Mouse (Mus musculus) heart, embryonic 10.5 days (tissue): ENCODE measurements around the gene Il22ra1. TPM values are rescaled to one million over a fixed set of nuclear protein-coding genes. Genes with fewer than 3 reads are reported as not detected.

Source experiments
- DNase-seq: peaks from one replicate; pipeline ENCODE4 v3.0.0-alpha.2; 2017; ENCODE audit warnings: low spot score
- H3K27ac ChIP-seq: fragments of 300-500 bp; sonication (generic); 2 replicates; pipeline ENCODE4 v1.5.1; 2016; ENCODE audit warnings: mild to moderate bottlenecking
- H3K27me3 ChIP-seq: fragments of 300-500 bp; sonication (generic); 2 replicates; pipeline ENCODE4 v1.6.1; 2016; ENCODE audit warnings: mild to moderate bottlenecking; ENCODE audit not compliant: poor library complexity, insufficient read depth, severe bottlenecking
- H3K36me3 ChIP-seq: fragments of 300-500 bp; sonication (generic); 2 replicates; pipeline ENCODE4 v1.6.1; 2016; ENCODE audit warnings: mild to moderate bottlenecking, moderate library complexity
- H3K4me1 ChIP-seq: fragments of 300-500 bp; sonication (generic); 2 replicates; pipeline ENCODE4 v1.6.1; 2016; ENCODE audit warnings: mild to moderate bottlenecking
- H3K4me3 ChIP-seq: fragments of 300-500 bp; sonication (generic); 2 replicates; pipeline ENCODE4 v1.5.1; 2016; ENCODE audit warnings: mild to moderate bottlenecking, moderate library complexity
- H3K9me3 ChIP-seq: fragments of 300-500 bp; sonication (generic); 2 replicates; pipeline ENCODE4 v1.6.1; 2016; ENCODE audit warnings: mild to moderate bottlenecking, moderate library complexity
- WGBS: fragments of 180-500 bp; shearing (Covaris S2); methylation state at CpG from one replicate; pipeline ENCODE4 v1.1.7; 2016; 5-methylcytosine and 5-hydroxymethylcytosine counted together
- polyA plus RNA-seq: library from polyadenylated mRNA; unstranded; fragments of >200 nt; fragmentation: Nextera tagmentation; extraction: Ambion mirVana; gene quantifications from 2 replicates; pipeline ENCODE4 v1.2.1, GENCODE M21; 2016

Il22ra1 gene
- polyA plus RNA-seq, 1 experiment from 2014 or later: 0.13 TPM

- no peaks in the 10 kb centered on the region for H3K9me3 ChIP-seq
- peaks cover 26% of the 10 kb centered on the region for H3K27me3 ChIP-seq
- DNase-seq: no peak
- peaks cover 39% of the 10 kb centered on the region for H3K4me1 ChIP-seq
- 83% methylated on average over 7 of the region's 7 CpGs for whole genome bisulfite sequencing
- H3K36me3 ChIP-seq: no peaks in the 10 kb centered on the region
- H3K4me3 ChIP-seq: no peak overlapping the region
- H3K27ac ChIP-seq: no peak overlapping the region
Measured at GRCm38 (mm10) chr4:135761569-135761968, 33.6 kb downstream of the Il22ra1 start.

- 11% methylated on average over 19 of the region's 19 CpGs for WGBS
- peak overlapping the region; percentile 58 for H3K4me3 ChIP-seq
- H3K36me3 ChIP-seq: no peaks in the 10 kb centered on the region
- peaks cover 39% of the 10 kb centered on the region for H3K4me1 ChIP-seq
- H3K27me3 ChIP-seq: peaks cover 26% of the 10 kb centered on the region
- peak; percentile 91 for DNase-seq
- H3K9me3 ChIP-seq: no peaks in the 10 kb centered on the region
- 0 out of 2 replicates have a peak overlapping the region, but pooled peaks have one; percentile 56 for H3K27ac ChIP-seq
Measured at GRCm38 (mm10) chr4:135762251-135762906, 34.4 kb downstream of the Il22ra1 start.

GRCm38 (mm10) chr4:135764700-135765099 lies 36.7 kb downstream of the Il22ra1 start:
- 81% methylated on average over 13 of the region's 13 CpGs for WGBS
- DNase-seq: no peak
- Histone ChIP-seq H3K27ac (peak overlapping the region; percentile 22; the same call in 1 of the 2 replicates), H3K4me3 (no peak overlapping the region), H3K36me3 (no peaks in the 10 kb centered on the region), H3K9me3 (no peaks in the 10 kb centered on the region), H3K4me1 (peaks cover 36% of the 10 kb centered on the region), H3K27me3 (peaks cover 22% of the 10 kb centered on the region)

- H3K4me3 ChIP-seq: no peak overlapping the region
- no peak for DNase-seq
- WGBS: 72% methylated on average over 8 of the region's 8 CpGs
Measured at GRCm38 (mm10) chr4:135765707-135766106, 37.7 kb downstream of the Il22ra1 start.

GRCm38 (mm10) chr4:135766976-135767375 lies 39.0 kb downstream of the Il22ra1 start:
- Histone ChIP-seq H3K36me3 (no peaks in the 10 kb centered on the region), H3K27me3 (0 out of 2 replicates have a peak, but pooled peaks cover 16% of the 10 kb centered on the region), H3K27ac (no peak overlapping the region), H3K4me1 (peaks cover 30% of the 10 kb centered on the region), H3K9me3 (no peaks in the 10 kb centered on the region), H3K4me3 (no peak overlapping the region)
- no peak for DNase-seq
- WGBS: 76% methylated on average over 3 of the region's 3 CpGs

More at GRCm38 (mm10) chr4:135765707-135766106, 37.7 kb downstream of the Il22ra1 start:
- peaks cover 21% of the 10 kb centered on the region; the same call in 1 of the 2 replicates for H3K27me3 ChIP-seq
- H3K36me3 ChIP-seq: no peaks in the 10 kb centered on the region
- H3K4me1 ChIP-seq: peaks cover 32% of the 10 kb centered on the region
- H3K9me3 ChIP-seq: no peaks in the 10 kb centered on the region
- no peak overlapping the region for H3K27ac ChIP-seq

- Histone ChIP-seq H3K4me1 (peaks cover 36% of the 10 kb centered on the region), H3K27ac (0 out of 2 replicates have a peak overlapping the region, but pooled peaks have one; percentile 4), H3K36me3 (no peaks in the 10 kb centered on the region), H3K27me3 (0 out of 2 replicates have a peak, but pooled peaks cover 9% of the 10 kb centered on the region), H3K9me3 (no peaks in the 10 kb centered on the region), H3K4me3 (no peak overlapping the region)
- WGBS: 57% methylated on average over 14 of the region's 14 CpGs
- no peak for DNase-seq
Measured at GRCm38 (mm10) chr4:135768572-135769526, 40.9 kb downstream of the Il22ra1 start.

- no peak for DNase-seq
- Histone ChIP-seq H3K4me3 (no peak overlapping the region), H3K27ac (no peak overlapping the region), H3K4me1 (peaks cover 45% of the 10 kb centered on the region), H3K27me3 (peaks cover 8% of the 10 kb centered on the region; the same call in 1 of the 2 replicates), H3K9me3 (no peaks in the 10 kb centered on the region), H3K36me3 (no peaks in the 10 kb centered on the region)
- WGBS: 79% methylated on average over 18 of the region's 18 CpGs
Measured at GRCm38 (mm10) chr4:135770611-135771305, 42.8 kb downstream of the Il22ra1 start.

- WGBS: 82% methylated on average over 6 of the region's 6 CpGs
- Histone ChIP-seq H3K9me3 (no peaks in the 10 kb centered on the region), H3K27me3 (peaks cover 14% of the 10 kb centered on the region), H3K4me3 (no peak overlapping the region), H3K27ac (peak overlapping the region; percentile 54), H3K4me1 (peaks cover 44% of the 10 kb centered on the region), H3K36me3 (no peaks in the 10 kb centered on the region)
- DNase-seq: no peak
Measured at GRCm38 (mm10) chr4:135771592-135771991, 43.6 kb downstream of the Il22ra1 start.

- H3K9me3 ChIP-seq: no peaks in the 10 kb centered on the region
- H3K27me3 ChIP-seq: peaks cover 14% of the 10 kb centered on the region
- peaks cover 44% of the 10 kb centered on the region for H3K4me1 ChIP-seq
- 38% methylated on average over 4 of the region's 4 CpGs for WGBS
- no peaks in the 10 kb centered on the region for H3K36me3 ChIP-seq
- peak overlapping the region; percentile 54 for H3K27ac ChIP-seq
- H3K4me3 ChIP-seq: 0 out of 2 replicates have a peak overlapping the region, but pooled peaks have one; percentile 3
- peak; percentile 83 for DNase-seq
Measured at GRCm38 (mm10) chr4:135772671-135773070, 44.7 kb downstream of the Il22ra1 start.

GRCm38 (mm10) chr4:135774496-135774895 lies 46.5 kb downstream of the Il22ra1 start:
- WGBS: 37% methylated on average over 8 of the region's 8 CpGs
- Histone ChIP-seq H3K4me3 (no peak overlapping the region), H3K27ac (peak overlapping the region; percentile 47; the same call in 1 of the 2 replicates), H3K4me1 (peaks cover 44% of the 10 kb centered on the region), H3K9me3 (no peaks in the 10 kb centered on the region), H3K36me3 (no peaks in the 10 kb centered on the region), H3K27me3 (peaks cover 14% of the 10 kb centered on the region)
- no peak for DNase-seq

- WGBS: 78% methylated on average over 4 of the region's 4 CpGs
- DNase-seq: no peak
- no peaks in the 10 kb centered on the region for H3K36me3 ChIP-seq
- peaks cover 50% of the 10 kb centered on the region for H3K4me1 ChIP-seq
- no peak overlapping the region for H3K27ac ChIP-seq
- no peaks in the 10 kb centered on the region for H3K9me3 ChIP-seq
- H3K4me3 ChIP-seq: no peak overlapping the region
- H3K27me3 ChIP-seq: peaks cover 9% of the 10 kb centered on the region
Measured at GRCm38 (mm10) chr4:135776850-135777249, 48.9 kb downstream of the Il22ra1 start.

GRCm38 (mm10) chr4:135779661-135780060 lies 51.7 kb downstream of the Il22ra1 start:
- WGBS: 64% methylated on average over 9 of the region's 9 CpGs
- DNase-seq: no peak
- Histone ChIP-seq H3K27me3 (peaks cover 9% of the 10 kb centered on the region), H3K27ac (no peak overlapping the region), H3K36me3 (no peaks in the 10 kb centered on the region), H3K4me1 (peaks cover 26% of the 10 kb centered on the region), H3K9me3 (no peaks in the 10 kb centered on the region), H3K4me3 (no peak overlapping the region)
